Mouse (Mus musculus) CD8-positive naive resting alpha-beta T cell, adult 2 months (primary cell): ENCODE data around the gene Gpr152.
"Not testable (repeated sequence)": the region's sequence is repeated elsewhere in the genome, so short reads cannot be mapped to it uniquely, and the experiment has no call there.

Experiments
- DNase-seq, 2 experiments: peaks; one replicate each; pipeline ENCODE4 v3.0.0; 2022; ENCODE audit warnings: low read depth in 2 of 2, low spot score in 2 of 2

Gpr152 gene

GRCm38 (mm10) chr19:4108535-4108934 is 31.1 kb upstream of the Gpr152 start:
- no peak for DNase-seq

DNA sequence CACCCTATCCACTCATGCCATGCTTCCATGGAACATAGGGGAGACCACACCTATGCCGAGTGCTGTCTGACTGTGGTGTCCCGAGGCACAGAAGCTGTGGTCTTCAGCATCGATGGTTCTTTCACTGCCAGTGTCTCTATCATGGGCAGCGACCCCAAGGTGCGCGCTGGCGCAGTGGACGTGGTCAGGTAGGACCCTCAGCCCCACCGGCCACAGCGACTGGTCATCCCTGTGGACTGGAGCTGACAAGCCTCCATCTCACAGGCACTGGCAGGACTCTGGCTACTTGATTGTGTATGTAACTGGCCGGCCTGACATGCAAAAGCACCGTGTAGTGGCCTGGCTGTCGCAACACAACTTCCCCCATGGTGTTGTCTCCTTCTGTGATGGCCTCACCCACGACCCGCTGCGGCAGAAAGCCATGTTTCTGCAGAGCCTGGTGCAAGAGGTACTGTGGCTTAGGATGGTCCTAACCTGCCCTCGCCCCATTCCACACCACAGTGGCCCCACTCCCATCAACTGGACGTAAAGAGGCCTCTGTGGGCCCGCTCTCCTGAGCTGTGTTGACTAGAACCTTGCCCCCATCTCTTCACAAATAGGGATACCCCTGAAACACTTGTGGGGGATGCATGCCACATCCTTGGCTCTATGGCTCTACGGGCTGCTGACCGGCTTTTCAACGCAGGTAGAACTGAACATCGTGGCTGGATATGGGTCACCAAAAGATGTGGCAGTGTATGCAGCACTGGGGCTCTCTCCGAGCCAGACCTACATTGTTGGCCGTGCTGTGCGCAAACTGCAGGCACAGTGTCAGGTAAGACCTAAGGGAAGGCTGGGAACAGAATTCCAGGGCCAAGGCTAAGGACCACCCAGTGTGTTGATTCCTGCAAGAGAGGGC is 27.3 kb upstream of the Gpr152 start:
- no peak for DNase-seq

DNA sequence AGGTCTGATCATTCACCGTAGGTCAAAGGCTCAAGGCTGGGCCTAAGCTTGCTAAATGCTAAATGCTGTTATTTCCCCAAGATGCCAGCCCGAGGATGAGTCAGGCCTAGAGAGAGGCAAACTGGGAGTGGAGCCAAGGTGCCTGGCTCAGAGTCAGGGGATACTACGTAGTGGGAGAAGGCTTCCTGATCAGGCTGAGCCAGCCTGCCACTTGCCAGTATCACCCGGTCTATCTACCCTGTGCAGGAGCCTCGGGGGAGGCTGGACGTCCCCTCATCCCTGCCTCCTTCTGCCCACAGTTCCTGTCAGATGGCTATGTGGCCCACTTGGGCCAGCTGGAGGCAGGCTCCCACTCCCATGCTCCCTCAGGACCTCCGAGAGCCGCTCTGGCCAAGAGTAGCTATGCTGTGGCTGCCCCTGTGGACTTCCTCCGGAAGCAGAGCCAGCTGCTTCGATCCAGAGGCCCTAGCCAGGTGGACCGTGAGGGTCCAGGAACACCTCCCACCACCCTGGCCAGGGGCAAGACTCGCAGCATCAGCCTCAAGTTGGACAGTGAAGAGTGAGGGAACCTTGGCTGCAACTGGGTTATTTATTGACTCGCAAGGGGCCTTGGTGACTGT is 26.3 kb upstream of the Gpr152 start:
- DNase-seq, result no peak

DNA sequence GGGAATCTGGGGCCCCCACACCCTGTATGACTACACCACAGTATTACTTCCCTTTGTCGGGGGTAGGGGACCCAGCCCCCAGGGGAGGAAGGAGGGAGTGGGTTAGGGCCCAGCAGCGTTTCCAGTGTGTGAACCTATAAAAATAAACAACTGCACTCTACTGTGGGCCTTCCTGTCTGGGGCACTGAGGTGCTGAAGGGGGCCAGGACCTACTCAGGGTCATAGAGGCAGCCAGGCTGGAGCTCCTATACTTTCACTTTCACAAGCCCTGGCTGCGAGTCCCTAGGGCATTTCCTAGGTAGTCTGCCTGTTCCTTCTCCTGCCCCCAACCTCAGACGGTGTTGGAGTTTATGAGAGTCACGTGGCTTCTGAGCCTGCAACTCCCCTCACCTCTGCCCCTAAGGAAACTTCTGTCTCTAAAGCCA is 25.8 kb upstream of the Gpr152 start:
- peak; percentile 57 to 60 for DNase-seq

DNA sequence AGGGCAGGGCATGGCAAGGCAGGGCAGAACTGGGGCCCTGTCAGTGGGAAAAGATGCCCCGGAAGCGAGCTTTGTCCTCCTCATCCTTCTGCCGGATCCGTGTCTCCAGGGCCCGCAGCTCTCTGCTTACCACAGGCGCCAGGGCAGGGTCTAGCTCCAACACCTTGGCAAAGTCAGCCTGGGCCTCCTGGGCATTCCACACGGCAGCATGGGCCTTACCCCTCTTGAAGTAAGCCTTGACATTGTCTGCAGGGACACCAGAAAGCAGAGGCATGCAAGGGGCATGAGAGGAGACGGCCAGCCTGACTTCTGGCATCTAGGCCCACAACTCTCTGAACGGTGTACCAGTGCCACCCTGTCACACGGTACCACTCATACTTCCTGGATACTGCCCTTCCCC is 25.0 kb upstream of the Gpr152 start:
- DNase-seq, result no peak

DNA sequence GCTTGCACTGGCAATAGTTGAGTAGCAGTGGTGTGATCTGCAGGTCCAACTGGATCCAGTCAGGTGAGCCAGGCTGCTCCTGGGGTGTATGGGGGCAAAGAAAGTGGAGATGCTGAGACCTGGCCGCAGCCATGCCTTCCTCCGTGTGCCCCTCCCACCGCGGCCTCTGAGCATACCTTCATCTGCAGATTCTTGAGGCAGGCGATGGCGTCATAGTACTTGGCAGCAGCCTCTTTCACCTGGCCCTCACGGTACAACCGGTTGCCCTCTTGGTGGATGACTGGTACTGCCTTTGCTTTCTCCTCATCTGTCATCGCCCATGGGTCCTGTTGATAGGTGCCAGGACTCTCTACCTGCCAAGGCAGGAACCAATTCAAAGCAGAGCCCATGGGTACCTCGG is 24.4 kb upstream of the Gpr152 start:
- DNase-seq, result no peak

- DNase-seq, result no peak
These were observed 23.8 kb upstream of the Gpr152 start for GRCm38 (mm10) chr19:4115816-4116215.

GRCm38 (mm10) chr19:4117006-4117405 is 22.6 kb upstream of the Gpr152 start:
- no peak for DNase-seq

- no peak for DNase-seq
These were observed 21.2 kb upstream of the Gpr152 start for GRCm38 (mm10) chr19:4118350-4118749.

DNA sequence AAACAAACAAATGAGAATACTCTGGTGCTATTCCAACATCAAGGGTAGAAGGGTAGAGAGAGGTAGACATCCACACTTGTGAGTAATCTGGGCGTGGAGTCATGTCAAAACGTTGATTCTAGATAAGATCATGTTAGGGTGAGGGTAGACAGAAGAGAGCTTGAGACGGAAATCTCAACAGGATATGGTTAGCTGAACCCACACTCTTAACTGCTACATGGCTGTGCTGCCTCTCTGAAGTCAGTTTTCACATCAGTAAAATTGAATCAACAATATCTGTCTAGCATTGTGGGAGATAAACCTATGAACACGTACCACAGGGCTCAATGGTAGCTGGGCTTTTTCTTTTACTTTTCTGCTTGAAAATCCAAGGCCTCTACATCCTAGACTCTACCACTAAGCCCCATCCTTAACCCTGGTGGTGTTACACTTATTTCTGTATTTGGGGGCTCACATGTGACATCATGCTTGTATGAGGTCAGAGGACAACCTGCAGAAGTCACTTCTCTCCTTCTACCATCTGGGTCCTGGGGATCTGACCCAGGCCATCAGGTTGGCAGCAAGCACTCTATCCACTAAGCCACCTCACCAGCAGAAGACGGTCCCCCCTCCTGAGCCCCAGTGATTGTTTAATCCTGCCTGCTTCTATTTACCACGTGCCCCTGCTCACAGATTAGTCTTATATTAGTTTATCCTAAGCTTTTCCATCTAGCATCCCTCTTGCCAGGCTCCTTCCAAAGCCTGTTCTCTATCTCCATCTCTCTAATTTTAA is 19.7 kb upstream of the Gpr152 start:
- DNase-seq, result peak; percentile 68 to 72

DNA sequence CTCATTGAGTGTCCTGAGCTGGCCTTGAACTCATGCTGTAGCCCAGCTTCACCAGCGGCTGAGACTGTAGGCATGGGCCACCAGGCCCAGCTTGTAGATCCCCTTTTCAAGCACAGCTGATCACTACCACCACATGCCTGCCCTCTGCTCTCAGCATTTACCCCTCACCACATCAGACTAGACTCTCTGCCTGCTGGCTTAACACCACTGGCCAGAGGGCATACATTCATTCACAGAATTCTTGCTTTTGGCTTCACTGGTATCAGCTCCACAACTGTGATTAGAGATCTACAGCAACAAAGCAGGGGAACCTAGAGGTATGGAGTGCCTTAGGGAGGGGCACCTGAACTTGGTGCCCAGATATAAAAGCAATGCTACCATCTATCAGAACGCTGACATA is 19.1 kb upstream of the Gpr152 start:
- DNase-seq, result no peak

DNA sequence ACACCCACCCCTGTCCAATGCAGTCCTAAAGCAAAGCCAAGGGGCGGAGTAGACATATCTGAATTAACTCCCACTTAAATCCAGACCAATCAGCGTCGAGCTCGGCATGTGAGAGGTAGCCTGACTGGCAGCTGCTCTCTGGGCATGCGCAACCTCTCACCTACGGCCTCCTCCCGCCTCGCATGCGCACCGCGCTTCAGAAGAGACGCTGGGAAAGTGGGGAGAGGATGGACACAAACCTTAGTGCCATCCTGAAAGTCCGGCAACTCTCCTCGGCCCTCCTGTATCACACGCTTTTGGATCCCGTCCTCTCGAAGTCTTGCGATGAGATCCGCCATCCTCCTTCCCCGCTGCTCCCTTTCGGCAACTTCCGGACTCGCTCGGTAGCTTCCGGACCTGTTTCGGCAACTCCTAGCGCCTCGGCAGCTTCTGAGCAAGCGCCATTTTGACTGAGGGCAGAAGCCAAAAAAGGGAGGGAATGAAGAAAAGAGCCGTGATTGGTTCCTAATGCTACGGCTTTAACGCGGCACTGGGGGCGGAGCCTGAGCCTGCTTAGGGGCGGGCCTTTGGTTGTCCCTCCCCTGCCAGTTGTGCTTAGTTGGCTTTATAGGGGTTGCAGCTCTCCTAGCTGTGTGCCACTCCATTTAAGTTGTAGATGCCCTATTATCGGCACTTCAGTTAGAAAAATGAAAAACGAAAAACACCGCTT is 18.3 kb upstream of the Gpr152 start:
- DNase-seq, result peak; percentile 96 to 99

- not testable (repeated sequence) for DNase-seq
These were observed 17.7 kb upstream of the Gpr152 start for GRCm38 (mm10) chr19:4121896-4122295.

DNA sequence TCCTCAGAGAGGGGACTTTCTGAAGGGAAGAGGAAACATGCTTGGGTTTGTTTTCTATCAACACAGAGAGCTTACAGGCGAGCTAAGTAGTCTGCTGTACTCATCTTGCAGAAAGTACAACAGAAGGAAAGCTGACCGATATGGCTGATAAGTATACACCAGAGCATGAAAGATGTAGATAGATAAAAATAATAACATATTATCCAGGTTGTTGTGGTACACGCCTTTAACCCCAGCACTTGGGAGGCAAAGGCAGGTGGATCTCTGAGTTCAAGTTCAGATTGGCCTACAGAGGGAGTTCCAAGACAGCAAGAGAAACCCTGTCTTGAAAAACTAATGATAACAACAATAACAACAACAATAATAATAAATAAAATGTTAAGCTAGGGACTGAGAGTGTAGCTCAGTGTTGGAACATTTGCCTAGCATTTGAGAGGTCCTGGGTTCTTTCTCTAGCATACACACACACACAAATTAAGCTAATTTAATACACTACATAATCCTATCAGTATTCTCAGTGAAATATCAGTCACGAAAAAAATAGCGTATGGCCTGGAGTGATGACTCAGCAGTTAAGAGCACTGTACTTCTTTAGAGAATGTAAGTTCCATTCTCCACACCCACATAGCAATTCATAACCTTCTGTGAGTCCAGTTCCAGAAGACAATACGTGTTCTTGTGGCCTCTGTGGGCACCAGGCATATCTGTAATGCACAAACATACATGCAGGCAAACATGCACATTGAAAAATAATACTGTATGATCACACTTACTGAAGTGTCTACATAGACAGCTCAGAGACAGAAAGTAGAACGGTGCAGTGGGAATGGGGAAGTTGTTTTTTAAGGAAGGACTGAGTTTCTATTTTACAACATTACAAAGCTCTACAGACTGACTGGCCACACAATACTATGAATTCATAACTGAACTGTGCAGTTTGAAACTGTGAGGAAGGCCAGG is 16.9 kb upstream of the Gpr152 start:
- DNase-seq, result no peak

GRCm38 (mm10) chr19:4124432-4124831 is 15.2 kb upstream of the Gpr152 start:
- no peak for DNase-seq

GRCm38 (mm10) chr19:4125268-4125667 is 14.3 kb upstream of the Gpr152 start:
- not testable (repeated sequence) for DNase-seq

DNA sequence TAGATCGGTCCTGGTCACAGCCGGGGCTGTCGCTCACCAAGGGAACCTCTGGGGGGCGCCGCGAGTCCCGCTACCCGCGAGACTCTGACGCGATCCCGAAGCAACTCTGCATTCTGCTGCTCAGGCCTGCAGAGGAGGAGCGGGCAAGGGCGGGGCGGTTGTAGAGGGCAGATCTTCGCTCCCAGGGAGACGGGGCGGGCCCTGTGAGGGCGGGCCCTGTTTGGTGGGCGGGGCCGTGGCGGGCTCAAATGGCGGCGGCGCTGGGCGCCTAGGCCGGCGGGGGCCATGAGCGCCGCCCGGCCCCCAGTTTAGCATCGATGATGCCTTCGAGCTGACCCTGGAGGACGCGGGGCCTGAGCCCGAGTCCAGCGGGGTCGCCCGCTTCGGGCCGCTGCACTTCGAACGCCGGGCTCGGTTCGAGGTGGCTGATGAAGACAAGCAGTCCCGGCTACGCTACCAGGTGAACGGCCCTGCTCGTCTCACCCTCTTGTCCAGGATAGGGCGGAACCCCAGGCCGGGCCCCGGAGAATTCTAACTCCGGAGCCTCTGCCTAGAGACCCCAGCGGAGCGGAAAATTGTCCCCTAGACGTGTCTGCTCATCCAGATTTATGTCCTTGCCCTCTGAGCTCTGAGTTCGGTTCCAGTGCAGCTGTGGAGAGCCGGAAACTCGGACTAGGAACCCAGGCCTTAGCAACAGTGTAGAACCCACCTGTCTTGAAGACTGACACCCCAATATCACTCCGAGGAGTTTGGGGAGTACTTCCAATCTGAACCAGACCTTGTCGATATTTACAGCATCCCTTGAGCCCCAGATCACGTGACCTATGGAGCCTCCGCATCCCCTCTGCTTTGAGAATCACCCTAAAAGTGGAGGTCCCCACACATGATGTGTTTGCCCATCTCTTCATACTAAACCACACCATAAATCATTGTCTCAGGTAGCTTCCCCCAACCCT is 13.6 kb upstream of the Gpr152 start, which contains the start of gene Aip:
Aip (minus strand) TSS at position 118 of the 956 bp plus-strand sequence.
- peak; percentile 98 to 99 for DNase-seq

- DNase-seq, result no peak
These were observed 12.7 kb upstream of the Gpr152 start for GRCm38 (mm10) chr19:4126759-4127495.
